Mouse (Mus musculus) small intestine, adult 2 months (tissue): ENCODE data around the gene Fbxw13.

Experiments
- CTCF ChIP-seq: fragments of 200-500 bp; IDR thresholded peaks from 2 replicates; pipeline ENCODE4 v1.5.1; 2012; ENCODE audit warnings: low read depth, mild to moderate bottlenecking, control low read depth, inconsistent platforms, low read length, moderate library complexity, mixed read lengths; ENCODE audit not compliant: insufficient replicate concordance, insufficient read length; ENCODE audit errors: extremely low read depth
- POLR2A ChIP-seq: fragments of 200-500 bp; IDR thresholded peaks from 2 replicates; pipeline ENCODE4 v1.6.1; 2012; ENCODE audit warnings: low read depth, mild to moderate bottlenecking, control low read depth, inconsistent platforms, low read length, moderate library complexity

DNA sequence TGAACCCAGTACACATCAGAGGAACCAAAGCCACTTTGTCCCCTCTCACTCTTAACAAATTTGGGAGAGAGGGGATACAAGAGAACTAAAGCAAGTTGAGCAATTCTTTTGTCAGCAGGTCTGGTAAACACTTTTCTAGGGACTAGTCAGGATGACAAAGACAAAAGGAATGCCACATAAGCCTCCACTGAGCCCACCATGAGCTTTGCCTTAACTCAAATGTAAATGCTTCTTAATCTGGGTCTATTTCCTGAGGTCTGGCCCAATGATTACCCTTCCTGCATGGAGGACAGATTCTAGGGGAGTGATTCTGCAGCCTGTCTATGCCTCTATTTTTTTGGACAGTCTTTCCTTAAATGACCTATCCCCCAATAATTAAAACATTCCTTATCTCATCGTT lies 19.5 kb downstream of the Fbxw13 start:
- no peak for TF ChIP-seq CTCF
- no peak for TF ChIP-seq POLR2A
